Mouse (Mus musculus) urinary bladder, adult 18-20 months (tissue): Measurements from ENCODE around the gene Psmd1.

ENCODE experiments used
- DNase-seq, 2 experiments: peaks; one replicate each; pipeline ENCODE4 v3.0.0; 2022; ENCODE audit warnings: low spot score in 2 of 2, mixed read lengths in 2 of 2

Psmd1 gene

DNA sequence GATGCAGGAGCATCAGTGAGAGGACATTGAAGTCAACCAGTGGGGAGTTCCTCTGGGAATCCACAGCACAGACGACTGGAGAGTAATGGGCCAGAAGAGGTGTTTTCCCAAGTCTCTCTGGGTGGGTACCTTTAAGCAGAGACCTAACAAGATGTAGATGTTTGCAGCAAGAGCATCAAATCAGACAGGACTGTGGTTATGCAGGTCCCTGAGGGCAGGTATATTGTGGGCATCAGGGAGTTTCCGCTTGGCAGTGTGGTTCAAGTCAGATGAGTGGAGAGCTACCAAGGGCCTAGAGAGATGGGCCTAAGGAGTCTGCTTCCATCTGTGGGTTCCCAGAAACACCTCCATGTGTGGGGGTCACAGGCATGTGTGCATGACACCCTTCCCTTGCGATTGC, 91.9 kb downstream of the Psmd1 start:
- DNase-seq = no peak

DNA sequence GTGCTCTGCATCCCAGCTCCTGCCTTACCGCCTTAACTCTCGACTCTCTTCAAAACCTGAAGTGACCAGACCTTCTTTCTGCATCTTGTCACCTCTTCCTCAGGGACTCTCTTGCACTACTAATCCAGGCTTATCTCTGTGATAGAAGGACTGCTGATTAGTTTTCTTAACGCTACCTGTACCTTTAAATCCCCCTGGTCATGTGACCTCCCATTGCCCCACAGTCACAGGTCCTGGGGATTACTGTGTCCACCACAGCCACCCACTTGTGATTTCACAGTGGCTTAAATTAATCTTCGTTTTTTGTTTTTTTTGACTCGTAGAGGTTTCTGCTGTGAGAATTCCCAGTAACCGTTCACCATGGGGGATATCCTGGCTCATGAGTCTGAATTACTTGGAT, 92.4 kb downstream of the Psmd1 start:
- no peak for DNase-seq

DNA sequence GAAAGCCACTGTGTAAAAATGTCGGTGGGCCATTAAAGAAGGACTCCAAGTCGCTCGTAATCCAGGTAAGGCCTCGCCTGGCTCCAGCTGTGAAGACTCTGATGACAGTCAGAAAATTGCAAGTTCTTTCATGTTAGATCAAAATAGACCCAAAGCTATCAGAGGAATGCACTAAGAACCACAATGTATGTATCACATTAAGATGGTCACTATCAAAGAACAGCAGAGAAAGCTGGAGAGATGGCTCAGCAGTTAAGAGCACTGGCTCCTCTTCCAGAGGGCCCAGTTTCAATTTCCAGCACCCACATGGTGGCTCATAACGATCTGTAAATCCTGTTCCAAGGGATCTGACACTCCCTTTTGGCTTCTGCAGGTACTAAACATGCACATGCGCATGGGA, 95.9 kb downstream of the Psmd1 start:
- DNase-seq = no peak

- DNase-seq = no peak
Observed at GRCm38 (mm10) chr1:86160479-86160878, 96.3 kb downstream of the Psmd1 start.

DNA sequence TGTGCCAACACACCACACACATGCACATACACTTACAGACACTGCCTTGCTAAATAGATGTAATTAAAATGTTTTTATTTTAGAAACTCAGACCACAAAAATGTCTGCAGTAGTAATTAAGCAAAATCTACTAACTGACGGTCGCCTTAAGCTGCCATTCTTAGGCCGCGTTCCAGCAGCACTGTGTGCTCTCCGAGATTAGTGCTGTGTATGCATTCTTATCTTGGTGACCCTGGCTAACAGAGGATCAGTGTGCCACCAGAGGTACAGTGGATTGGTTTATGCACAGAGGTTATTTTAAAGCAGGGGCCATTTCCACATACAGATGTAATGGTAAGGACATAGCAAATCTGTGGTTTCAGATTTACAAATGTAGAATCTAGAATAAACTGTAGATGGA, 96.9 kb downstream of the Psmd1 start:
- DNase-seq = no peak

DNA sequence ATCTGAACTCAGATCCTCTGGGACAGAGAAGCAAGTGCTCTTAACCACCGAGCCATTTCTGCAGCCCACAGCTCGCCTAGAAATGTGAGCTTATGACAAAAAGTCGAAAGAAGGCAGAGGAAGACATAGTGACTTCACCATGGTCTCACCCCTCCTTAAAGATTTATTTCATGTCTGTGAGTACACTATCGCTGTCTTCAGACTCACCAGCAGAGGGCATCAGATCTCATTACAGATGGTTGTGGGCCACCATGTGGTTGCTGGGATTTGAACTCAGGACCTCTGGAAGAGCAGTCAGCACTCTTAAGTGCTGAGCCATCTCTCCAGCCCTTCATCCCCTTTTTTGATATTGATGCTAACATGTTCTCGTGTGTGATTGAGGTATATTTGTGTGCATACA, 110.4 kb downstream of the Psmd1 start:
- no peak for DNase-seq

DNA sequence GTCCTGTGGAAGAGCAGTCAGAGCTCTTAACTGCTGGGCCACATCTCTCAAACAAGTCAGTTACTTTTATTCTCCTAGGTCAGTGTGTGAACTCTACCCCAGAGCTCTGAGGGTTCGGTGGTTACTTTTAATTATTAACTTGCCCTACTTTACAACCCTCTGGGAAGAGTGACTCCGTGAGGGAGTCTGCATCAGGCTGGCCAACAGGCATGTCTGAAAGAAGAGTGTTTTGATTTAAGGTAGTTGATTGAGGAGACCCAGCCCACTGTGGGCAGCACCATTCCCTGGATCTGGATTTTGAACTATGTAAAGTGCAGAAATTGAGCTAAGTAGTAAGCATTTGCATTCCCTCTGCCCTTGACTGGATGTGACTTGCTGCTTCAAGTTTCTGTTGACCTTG, 111.9 kb downstream of the Psmd1 start:
- DNase-seq = no peak

- peak; percentile 61 to 66 for DNase-seq
Observed at GRCm38 (mm10) chr1:86178462-86179253, 114.5 kb downstream of the Psmd1 start.

DNA sequence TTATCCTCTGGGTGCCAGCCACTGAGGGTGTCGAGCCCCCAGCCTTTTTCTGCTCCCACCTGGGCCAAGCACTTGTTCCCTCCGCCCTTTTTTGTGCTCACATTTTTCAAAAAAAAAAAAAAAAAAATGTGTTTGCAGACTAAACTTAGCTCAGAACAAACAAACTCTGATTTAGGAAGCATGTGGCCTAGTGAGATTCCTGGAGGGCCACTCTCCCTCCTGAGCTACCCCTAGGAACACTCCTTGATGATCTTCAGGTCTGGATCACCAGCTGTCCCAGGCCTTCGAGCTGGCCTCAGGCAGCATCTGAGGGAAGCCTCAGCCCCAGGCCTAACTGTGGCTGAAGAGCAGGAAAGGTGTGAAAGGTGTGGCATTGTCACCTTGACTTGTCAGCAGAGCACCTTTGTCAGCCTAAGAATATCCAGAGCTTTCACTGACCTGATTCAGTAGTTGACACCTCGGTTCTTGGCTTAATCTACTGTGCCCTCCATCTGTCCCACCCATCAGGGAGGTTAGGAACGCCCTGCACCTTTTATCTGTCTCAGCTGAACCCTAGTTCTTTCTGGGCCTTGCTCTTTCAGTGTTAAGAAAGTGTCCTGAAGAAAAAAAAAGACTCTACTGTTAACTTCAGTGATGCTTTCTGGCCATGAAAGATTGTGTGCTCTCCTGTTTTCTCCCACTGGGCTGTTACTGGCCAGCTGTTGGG, 118.0 kb downstream of the Psmd1 start:
- no peak for DNase-seq

DNA sequence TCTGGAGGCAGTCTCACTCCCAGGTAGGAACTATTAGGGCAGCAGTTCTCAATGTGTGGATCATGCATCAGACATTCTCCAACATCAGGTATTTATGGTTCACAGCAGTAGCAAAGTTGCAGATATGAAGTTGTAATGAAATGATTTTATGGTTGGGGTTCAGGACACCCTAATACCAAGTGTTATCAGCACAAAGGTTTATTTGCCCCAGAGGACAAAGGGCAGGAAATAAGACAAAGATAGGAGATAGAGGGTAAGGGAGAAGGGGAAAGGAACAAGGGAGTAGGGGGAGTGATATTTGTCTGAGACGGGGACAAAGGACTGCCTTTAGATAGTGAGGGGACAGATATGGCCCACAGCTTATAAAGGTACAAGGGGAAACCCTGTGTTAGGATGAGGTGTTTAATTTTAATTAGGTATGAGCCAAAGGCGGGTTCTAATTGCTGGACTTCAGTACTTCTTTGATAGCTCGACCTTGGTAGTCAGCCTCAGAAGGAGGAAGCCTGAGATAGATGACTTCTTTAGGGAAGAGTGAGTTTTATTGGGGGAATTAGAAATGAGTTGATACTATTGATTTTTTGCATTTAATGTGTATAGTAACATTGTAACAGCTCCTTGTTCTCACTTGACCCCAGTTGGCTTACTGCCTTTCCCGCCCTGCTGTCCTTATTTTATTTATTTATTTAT, 119.5 kb downstream of the Psmd1 start:
- no peak for DNase-seq

GRCm38 (mm10) chr1:86186762-86187161, 122.6 kb downstream of the Psmd1 start:
- no peak for DNase-seq

- no peak for DNase-seq
Observed at GRCm38 (mm10) chr1:86187856-86188255, 123.7 kb downstream of the Psmd1 start.

- DNase-seq = no peak
Observed at GRCm38 (mm10) chr1:86188271-86188670, 124.1 kb downstream of the Psmd1 start.
